In the genomic region with DNA sequence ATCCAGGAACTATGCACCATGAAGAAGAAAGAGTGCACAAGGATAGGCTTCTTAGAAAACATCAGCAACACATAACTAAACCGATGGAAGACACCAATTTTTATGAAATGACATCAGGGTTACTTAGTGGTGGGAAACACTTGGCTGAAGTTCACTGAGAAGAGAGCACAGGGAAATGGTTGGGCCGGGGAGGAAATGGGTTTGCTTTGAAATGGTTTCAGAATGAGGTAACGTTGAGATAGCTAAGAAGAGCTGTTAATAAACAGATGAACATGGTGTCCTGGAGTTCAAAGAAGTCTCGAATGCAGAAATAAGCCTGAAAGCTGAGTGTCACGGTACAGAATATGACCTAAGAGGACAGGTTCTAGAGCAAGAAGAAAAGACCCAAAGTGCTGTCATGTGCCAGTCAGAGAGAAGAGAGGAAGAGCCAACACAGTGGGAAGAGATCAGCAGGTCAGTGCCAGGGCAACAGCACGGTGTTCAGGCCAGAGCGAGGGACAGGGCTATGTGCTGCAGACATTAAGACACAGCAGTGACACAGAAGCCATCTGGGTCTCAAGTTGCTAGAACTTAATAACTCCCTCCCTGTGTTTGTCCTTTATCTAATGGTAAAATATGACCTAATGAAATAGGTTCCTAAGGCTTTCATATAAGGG, we compare ENCODE assay signal across 18 mouse cellular contexts. TPM values are rescaled to one million over a fixed set of nuclear protein-coding genes. Genes with fewer than 3 reads are reported as not detected.
DNase-seq lines count a peak whose midpoint lies in the region; ATAC-seq and TF ChIP-seq lines count a peak whose summit lies in the region.
"Had no signal": no experiment of that assay in that cellular context is flagged by ENCODE, and none has a peak within 500 bp of the region (broad histone marks: within the 10 kb centered on the region; RNA-seq: fewer than 3 reads in every experiment).

No protein-coding gene starts in this region.

- H3K4me3 ChIP-seq in heart, adult 2 months: no peak overlapping the region
- no peak overlapping the region for H3K4me3 ChIP-seq in lung, embryonic 14.5 days (ENCODE audit: low read depth, low read length)
- H3K4me3 ChIP-seq in lung, adult 2 months (replicated peaks; ENCODE audit: extremely low read depth, low read depth, low read length): no peak overlapping the region
- H3K4me3 ChIP-seq in forebrain, embryonic 15.5 days: no peak overlapping the region
- H3K4me3 ChIP-seq: limb, embryonic 12.5 days; liver, embryonic 12.5 days; midbrain, embryonic 10.5 days; stomach, embryonic 15.5 days had no signal

- H3K4me2 ChIP-seq in lung, embryonic 14.5 days: no peak overlapping the region
- no peak overlapping the region for H3K4me2 ChIP-seq in forebrain, embryonic 15.5 days (replicated peaks)
- H3K4me2 ChIP-seq: limb, embryonic 12.5 days; liver, embryonic 12.5 days; stomach, embryonic 15.5 days had no signal

- TF ChIP-seq POLR2A in heart, adult 2 months (IDR thresholded peaks at IDR 0.05; ENCODE audit: insufficient read depth, low read depth, low read length): no peak
- no peak for TF ChIP-seq POLR2A in lung, adult 2 months (IDR thresholded peaks at IDR 0.05; ENCODE audit: borderline replicate concordance, extremely low read depth, low read depth, low read length)

- peak; percentile 76 for DNase-seq in heart, adult 11 months
- DNase-seq in heart, adult 2 months: no peak
- DNase-seq in lung, embryonic 14.5 days: no peak
- no peak for DNase-seq in lung, adult 2 months
- peak; percentile 58 for DNase-seq in CD4-positive, CD25-positive, alpha-beta regulatory T cell, adult 2 months (ENCODE audit: low read depth, low spot score)
- DNase-seq: adrenal gland, postnatal 10 days; cerebellum, adult 9-11 months; kidney, adult 11 months; retina, postnatal 1 day; thymus, postnatal 14 days had no signal

- no peaks in the 10 kb centered on the region for H3K79me2 ChIP-seq in heart, adult 2 months (replicated peaks; ENCODE audit: control insufficient read depth, insufficient read depth, low read length)

- no peaks in the 10 kb centered on the region; the same call in 1 of the 2 replicates for H3K36me3 ChIP-seq in heart, adult 2 months (ENCODE audit: control insufficient read depth, insufficient read depth, low read length)
- H3K36me3 ChIP-seq in lung, embryonic 14.5 days (ENCODE audit: insufficient read depth): no peaks in the 10 kb centered on the region
- no peaks in the 10 kb centered on the region for H3K36me3 ChIP-seq in forebrain, embryonic 15.5 days
- H3K36me3 ChIP-seq: limb, embryonic 12.5 days; liver, embryonic 12.5 days; midbrain, embryonic 10.5 days; stomach, embryonic 15.5 days had no signal

- intact Hi-C loops in heart, adult 2 months (cut with DNase I): no loop called here

- H3K9ac ChIP-seq in heart, adult 2 months (ENCODE audit: low read depth, low read length): no peak overlapping the region
- no peak overlapping the region for H3K9ac ChIP-seq in lung, embryonic 14.5 days
- no peak overlapping the region for H3K9ac ChIP-seq in forebrain, embryonic 15.5 days (replicated peaks)
- H3K9ac ChIP-seq: limb, embryonic 12.5 days; liver, embryonic 12.5 days; stomach, embryonic 15.5 days had no signal

- H3K4me1 ChIP-seq in heart, adult 2 months (ENCODE audit: control insufficient read depth, insufficient read depth, low read length): peaks cover 2% of the 10 kb centered on the region
- H3K4me1 ChIP-seq in lung, embryonic 14.5 days (ENCODE audit: insufficient read depth): no peaks in the 10 kb centered on the region
- H3K4me1 ChIP-seq in lung, adult 2 months (ENCODE audit: control insufficient read depth, insufficient read depth, low read length): peaks cover 5% of the 10 kb centered on the region
- H3K4me1 ChIP-seq in forebrain, embryonic 15.5 days: peaks cover 5% of the 10 kb centered on the region; the same call in 1 of the 2 replicates
- H3K4me1 ChIP-seq: limb, embryonic 12.5 days; liver, embryonic 12.5 days; stomach, embryonic 15.5 days had no signal

- TF ChIP-seq CTCF in heart, adult 2 months (IDR thresholded peaks at IDR 0.05): no peak
- TF ChIP-seq CTCF in lung, embryonic 14.5 days (IDR thresholded peaks at IDR 0.05; ENCODE audit: low read depth): no peak
- no peak for TF ChIP-seq CTCF in lung, adult 2 months (IDR thresholded peaks at IDR 0.05; ENCODE audit: insufficient read depth, low read length)

- ATAC-seq in lung, embryonic 14.5 days (ENCODE audit: insufficient read depth): peak; percentile 58; the same call in 1 of the 2 replicates
- peak; percentile 47; the same call in 1 of the 2 replicates for ATAC-seq in megakaryocyte, adult 5-6 weeks (ENCODE audit: poor library complexity, severe bottlenecking)
- no peak for ATAC-seq in forebrain, embryonic 15.5 days (replicated peaks)
- ATAC-seq: forebrain, embryonic 16.5 days; hindbrain, embryonic 16.5 days; liver, embryonic 12.5 days had no signal

- no peak for TF ChIP-seq EP300 in heart, adult 2 months (IDR thresholded peaks at IDR 0.05; ENCODE audit: insufficient read depth, low read depth, low read length)

- 29% methylated on average over 7 of the region's 7 CpGs for WGBS in heart, adult 2 months
- WGBS in lung, embryonic 14.5 days: 46% methylated on average over 7 of the region's 7 CpGs
- WGBS in lung, adult 2 months: 34% methylated on average over 7 of the region's 7 CpGs
- 88% methylated on average over 7 of the region's 7 CpGs for WGBS in forebrain, embryonic 15.5 days

- H3K27ac ChIP-seq in heart, adult 2 months: no peak overlapping the region
- no peak overlapping the region; the same call in 1 of the 2 replicates for H3K27ac ChIP-seq in lung, embryonic 14.5 days (ENCODE audit: low read depth)
- H3K27ac ChIP-seq in forebrain, embryonic 15.5 days (replicated peaks): no peak overlapping the region
- H3K27ac ChIP-seq: limb, embryonic 12.5 days; liver, embryonic 12.5 days; midbrain, embryonic 10.5 days; stomach, embryonic 15.5 days had no signal

- no peaks in the 10 kb centered on the region for H3K27me3 ChIP-seq in heart, adult 2 months (ENCODE audit: control insufficient read depth, insufficient read depth, low read length)
- H3K27me3 ChIP-seq in lung, embryonic 14.5 days (ENCODE audit: insufficient read depth, low read length): no peaks in the 10 kb centered on the region
- no peaks in the 10 kb centered on the region for H3K27me3 ChIP-seq in forebrain, embryonic 15.5 days
- H3K27me3 ChIP-seq: limb, embryonic 12.5 days; liver, embryonic 12.5 days; stomach, embryonic 15.5 days had no signal

- no peaks in the 10 kb centered on the region for H3K9me3 ChIP-seq in lung, embryonic 14.5 days (ENCODE audit: low read depth, low read length)
- no peaks in the 10 kb centered on the region for H3K9me3 ChIP-seq in forebrain, embryonic 15.5 days
- H3K9me3 ChIP-seq: limb, embryonic 12.5 days; liver, embryonic 12.5 days; midbrain, embryonic 10.5 days; stomach, embryonic 15.5 days had no signal

RNA-seq across cellular contexts. Expression of gene Rwdd2a, which starts 46.2 kb away (rescaled TPM):
- total RNA-seq in heart, adult 2 months (2021): under 1 TPM; 0.27 to 0.47 TPM
- polyA plus RNA-seq in heart, adult 2 months (2012; rRNA removed): 0.64 and 0.86 TPM in 2 replicates
- 4.1 and 5.3 TPM in 2 replicates for polyA plus RNA-seq in lung, embryonic 14.5 days (2014; fragmentation: Nextera tagmentation; extraction: Ambion mirVana)
- 1.0 and 2.2 TPM in 2 replicates for polyA plus RNA-seq in lung, adult 2 months (2012; rRNA removed)
- 19.3 and 23.2 TPM in 2 replicates for total RNA-seq in megakaryocyte, adult 5-6 weeks (2015)
- 15.7 and 21.9 TPM in 2 replicates for total RNA-seq in megakaryocyte, adult 5-6 weeks (2017)
- 8.6 and 10.2 TPM in 2 replicates for polyA plus RNA-seq in forebrain, embryonic 15.5 days (2015; fragmentation: Nextera tagmentation; extraction: Ambion mirVana)

RNA-seq across cellular contexts. Expression of gene Pgm3, which starts 46.3 kb away (rescaled TPM):
- 1 to 10 TPM; 6.2 to 6.5 TPM for total RNA-seq in heart, adult 2 months (2021)
- polyA plus RNA-seq in heart, adult 2 months (2012; rRNA removed): 3.2 and 5.0 TPM in 2 replicates
- polyA plus RNA-seq in lung, embryonic 14.5 days (2014; fragmentation: Nextera tagmentation; extraction: Ambion mirVana): 35.1 and 37.7 TPM in 2 replicates
- 4.4 and 7.7 TPM in 2 replicates for polyA plus RNA-seq in lung, adult 2 months (2012; rRNA removed)
- 13.5 and 16.3 TPM in 2 replicates for total RNA-seq in megakaryocyte, adult 5-6 weeks (2015)
- 16.5 and 21.8 TPM in 2 replicates for total RNA-seq in megakaryocyte, adult 5-6 weeks (2017)
- 41.5 and 42.1 TPM in 2 replicates for polyA plus RNA-seq in forebrain, embryonic 15.5 days (2015; fragmentation: Nextera tagmentation; extraction: Ambion mirVana)

Comparison
In these comparisons a context has a peak if more than half of its experiments do, and no peak if none do; other contexts are left out.
1. DNase-seq: peak in heart, adult 11 months (single experiment) and CD4-positive, CD25-positive, alpha-beta regulatory T cell, adult 2 months (single experiment); none in heart, adult 2 months (0 of 2), lung, embryonic 14.5 days (single experiment) and lung, adult 2 months (single experiment).